Mouse (Mus musculus) bone marrow macrophage, adult 2 months (primary cell): ENCODE measurements around the gene Btg2.

Source experiments
- CTCF ChIP-seq: IDR thresholded peaks from 2 replicates; pipeline ENCODE4 v1.5.1; 2012; ENCODE audit warnings: low read depth, mild to moderate bottlenecking, low read length, moderate library complexity
- POLR2A ChIP-seq: IDR thresholded peaks from 2 replicates; pipeline ENCODE4 v1.6.1; 2012; ENCODE audit warnings: mild to moderate bottlenecking, low read depth, low read length, borderline replicate concordance

- TF ChIP-seq POLR2A = no peak
- TF ChIP-seq CTCF = no peak
Measured at GRCm38 (mm10) chr1:134092368-134092767, 13.4 kb upstream of the Btg2 start.
